Mouse (Mus musculus) spleen, postnatal 4 days (tissue): ENCODE data around the gene Olfr789.

ENCODE experiments used
- DNase-seq, 2 experiments: peaks; one replicate each; pipeline ENCODE4 v3.0.0; 2022; ENCODE audit warnings: low spot score in 2 of 2

The Olfr789 gene

DNA sequence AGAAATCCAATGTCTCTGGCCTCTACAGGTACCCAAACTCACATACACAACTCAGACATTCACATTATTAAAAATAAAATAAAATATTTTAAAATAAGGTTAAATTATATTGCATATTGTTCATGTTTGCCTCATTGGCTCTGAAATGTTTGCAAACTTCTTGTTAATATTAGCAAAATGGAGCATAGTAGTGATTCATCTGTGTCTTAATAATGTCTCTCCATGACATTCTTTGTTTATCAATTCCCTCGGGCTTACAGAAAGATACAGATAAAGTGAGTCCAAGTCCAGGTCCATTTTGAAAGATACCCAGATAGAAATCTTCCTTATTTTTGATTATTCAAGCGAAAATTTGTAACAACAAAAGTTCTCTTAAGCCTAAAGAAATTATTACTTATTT is at the start of gene Olfr789:
Gene Olfr789, plus strand, starts transcription at position 301 of the 400 bp plus-strand sequence.
- DNase-seq, result no peak

DNA sequence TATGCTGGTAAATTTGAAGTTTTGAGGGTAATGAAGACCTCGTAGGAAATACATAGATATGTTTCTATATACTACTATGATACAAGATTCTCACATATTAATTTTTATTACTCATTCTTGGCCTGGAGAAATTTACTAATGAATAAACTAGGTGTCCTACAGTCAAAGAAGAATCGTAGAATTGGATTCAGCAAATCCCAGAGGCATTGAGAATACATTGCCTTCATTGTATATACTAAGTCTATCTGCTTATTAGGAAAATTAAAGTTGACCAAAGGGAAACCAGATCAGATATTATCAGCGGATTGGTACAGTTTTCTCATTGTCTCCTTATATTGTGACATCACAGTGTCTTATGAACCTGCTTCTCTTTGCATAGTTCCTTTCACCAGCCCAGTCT is 23.0 kb upstream of the Olfr789 start, which contains the start of gene Olfr787:
Gene Olfr787, plus strand, starts transcription at position 301 of the 400 bp plus-strand sequence.
- DNase-seq, result no peak

DNA sequence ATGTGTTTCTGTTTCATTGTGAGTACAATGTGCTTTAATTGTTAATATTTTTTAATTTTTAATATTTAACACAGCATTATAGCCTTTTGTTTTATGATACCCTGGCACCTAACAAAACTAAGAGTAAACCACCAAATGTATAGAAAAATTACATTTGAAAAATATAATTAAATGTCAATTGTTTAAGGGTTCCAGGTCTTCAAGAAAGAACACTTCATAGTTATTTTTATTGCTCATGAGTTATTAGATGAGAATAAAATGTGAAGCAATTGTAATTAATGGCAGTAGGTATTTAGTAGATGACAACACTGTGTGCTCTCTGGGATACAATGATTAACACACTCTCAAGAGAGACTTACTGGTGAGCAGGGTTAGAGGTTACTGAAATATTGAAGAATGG is 13.9 kb upstream of the Olfr789 start, which contains the start of gene Olfr788:
Gene Olfr788, plus strand, starts transcription at position 301 of the 400 bp plus-strand sequence.
- no peak for DNase-seq

DNA sequence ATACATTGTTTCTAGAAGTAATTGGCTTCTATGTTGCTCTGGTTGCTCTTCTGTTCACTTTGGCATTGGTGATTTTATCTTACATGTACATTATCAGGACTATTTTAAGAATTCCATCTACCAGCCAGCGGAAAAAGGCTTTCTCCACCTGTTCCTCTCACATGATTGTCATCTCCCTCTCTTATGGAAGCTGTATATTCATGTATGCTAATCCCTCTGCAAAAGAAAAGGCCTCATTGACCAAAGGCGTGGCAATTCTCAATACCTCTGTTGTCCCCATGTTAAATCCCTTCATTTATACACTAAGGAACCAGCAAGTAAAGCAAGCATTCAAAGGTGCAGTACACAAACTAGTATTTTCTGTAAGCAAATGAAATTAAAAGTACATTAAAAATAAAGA is 11.3 kb upstream of the Olfr789 start:
- DNase-seq, result no peak

DNA sequence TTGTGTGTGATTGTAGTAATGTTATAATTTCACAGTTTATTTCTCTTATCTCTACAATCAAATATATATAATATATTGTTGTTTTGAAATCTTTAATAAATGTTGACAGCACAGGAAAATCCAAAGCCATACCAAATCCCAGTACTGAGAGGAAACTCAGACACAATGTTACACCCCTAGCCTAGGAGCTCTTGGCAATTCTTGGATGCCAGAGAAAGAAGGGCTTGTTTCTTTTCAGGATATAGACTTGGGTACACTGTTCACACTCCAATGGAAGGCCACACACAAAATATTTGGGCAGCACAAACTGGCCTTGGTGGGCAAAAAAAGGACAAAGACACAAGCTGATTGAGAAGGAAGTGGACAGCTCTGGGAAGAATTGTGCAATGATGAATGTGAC is 10.8 kb upstream of the Olfr789 start:
- DNase-seq, result no peak

DNA sequence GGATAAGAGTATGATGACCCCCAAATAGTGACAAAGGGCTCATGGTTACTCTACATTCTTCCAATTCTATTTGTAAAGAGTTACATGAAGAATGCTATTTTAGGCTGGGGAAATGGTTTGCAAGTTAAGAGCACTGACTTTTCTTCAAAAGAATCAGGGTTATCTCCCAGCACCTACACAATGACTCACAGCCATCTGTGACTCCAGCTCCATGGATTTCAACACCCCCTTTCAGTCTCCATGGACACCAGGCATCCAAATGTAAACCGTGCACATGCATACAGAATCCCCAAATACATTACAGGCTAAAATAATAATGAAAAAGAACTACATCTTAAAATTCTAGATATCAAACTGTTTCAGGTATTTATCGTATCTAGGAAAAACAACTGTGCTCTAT is 5.5 kb downstream of the Olfr789 start:
- no peak for DNase-seq

DNA sequence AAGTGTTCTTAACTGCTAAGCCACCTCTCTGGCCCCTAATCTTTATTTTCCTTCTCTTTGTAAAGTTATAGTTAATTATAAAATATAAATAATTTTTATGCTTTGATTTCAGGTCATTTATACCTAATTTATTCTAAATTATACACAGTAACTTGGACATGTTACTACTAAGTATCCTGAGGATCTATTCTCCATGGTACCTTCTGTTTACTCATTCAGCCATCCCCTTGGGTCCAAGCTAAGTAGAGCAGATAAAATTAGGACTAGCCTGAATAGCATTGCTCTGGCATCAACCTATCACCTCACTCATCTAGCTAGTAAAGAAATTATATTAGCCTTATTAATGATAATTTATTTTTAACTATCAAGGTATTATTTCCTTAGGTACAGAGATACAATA is 13.6 kb downstream of the Olfr789 start, which contains the start of gene Olfr790:
Gene Olfr790, plus strand, starts transcription at position 301 of the 400 bp plus-strand sequence.
- no peak for DNase-seq

DNA sequence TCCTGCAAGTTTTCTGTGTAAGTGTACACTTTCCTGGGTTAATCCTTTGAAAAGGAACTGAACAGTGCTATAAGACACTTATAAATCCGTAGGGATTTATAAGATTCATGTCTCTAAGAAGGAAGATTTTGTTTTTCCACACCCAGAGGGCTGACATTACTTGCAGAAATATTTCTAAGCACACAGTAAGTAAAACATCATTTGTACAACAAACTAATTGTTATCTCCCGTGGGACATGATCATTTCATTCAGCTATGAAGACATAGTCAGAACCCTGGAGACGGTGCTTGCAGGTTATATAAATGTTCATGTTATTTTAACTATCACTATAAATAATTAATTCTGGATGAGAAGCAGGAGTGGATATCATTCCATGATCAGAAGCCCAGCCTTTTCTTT is 36.9 kb downstream of the Olfr789 start, which contains the start of gene Olfr791:
Gene Olfr791, plus strand, starts transcription at position 301 of the 400 bp plus-strand sequence.
- DNase-seq, result no peak

DNA sequence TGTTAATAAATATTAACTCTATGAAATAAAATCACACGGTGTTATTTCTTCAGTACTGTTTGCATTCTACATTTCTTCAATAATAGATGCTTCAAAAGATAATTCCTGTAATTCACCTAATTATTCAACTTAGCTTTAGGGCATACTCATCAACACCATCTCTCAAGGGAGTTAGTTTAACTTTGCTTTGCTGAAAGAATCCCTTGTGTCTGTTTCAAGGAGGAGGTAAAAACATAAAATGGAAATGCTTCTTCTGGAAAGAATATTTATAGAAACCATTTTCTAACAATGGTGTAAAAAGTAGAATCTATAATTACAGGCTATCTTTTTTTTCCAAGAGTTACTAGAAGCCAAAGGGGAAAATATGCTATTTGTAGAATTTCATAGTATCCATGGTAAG is 54.3 kb downstream of the Olfr789 start, which contains the start of gene Olfr792:
Gene Olfr792, plus strand, starts transcription at position 301 of the 400 bp plus-strand sequence.
- no peak for DNase-seq
